Mouse (Mus musculus): ENCODE results near the gene Nrg4. TPM values are rescaled to one million over a fixed set of nuclear protein-coding genes. Genes with fewer than 3 reads are reported as not detected.

The Nrg4 gene
- total RNA-seq, 2 experiments from 2014 or later: 0.59 to 1.0 TPM

GRCm38 (mm10) chr9:55216078-55216477, 110.6 kb downstream of the Nrg4 start:
- no peak for DNase-seq
- no peak overlapping the region for H3K4me3 ChIP-seq
- intact Hi-C loops (cut with DNase I): no loop called here
- TF ChIP-seq CTCF (IDR thresholded peaks at IDR 0.05): no peak
- no peak overlapping the region; the same call in 1 of the 2 replicates for H3K27ac ChIP-seq

GRCm38 (mm10) chr9:55215648-55216047, 111.0 kb downstream of the Nrg4 start:
- no peak for DNase-seq
- TF ChIP-seq CTCF (IDR thresholded peaks at IDR 0.05): no peak
- intact Hi-C loops (cut with DNase I): no loop called here
- Histone ChIP-seq H3K27ac (no peak overlapping the region; the same call in 1 of the 2 replicates), H3K4me3 (no peak overlapping the region)

GRCm38 (mm10) chr9:55215056-55215455, 111.6 kb downstream of the Nrg4 start:
- DNase-seq: no peak
- Histone ChIP-seq H3K27ac (no peak overlapping the region), H3K4me3 (no peak overlapping the region)
- intact Hi-C loops (cut with DNase I): no loop called here
- TF ChIP-seq CTCF (IDR thresholded peaks at IDR 0.05): no peak

- Histone ChIP-seq H3K4me3 (no peak overlapping the region), H3K27ac (no peak overlapping the region)
- no peak for TF ChIP-seq CTCF (IDR thresholded peaks at IDR 0.05)
- no peak for DNase-seq
- intact Hi-C loops (cut with DNase I): no loop called here
These were observed 113.2 kb downstream of the Nrg4 start for GRCm38 (mm10) chr9:55213396-55213795.

GRCm38 (mm10) chr9:55211611-55212010, 115.0 kb downstream of the Nrg4 start:
- no peak overlapping the region for H3K4me3 ChIP-seq
- TF ChIP-seq CTCF (IDR thresholded peaks at IDR 0.05): no peak
- DNase-seq: no peak
- intact Hi-C loops (cut with DNase I): no loop called here
- H3K27ac ChIP-seq: peak overlapping the region; percentile 16; the same call in 1 of the 2 replicates

- intact Hi-C loops (cut with DNase I): loop anchor here (1.0 kb wide), 1 partner anchor 60 kb away; no protein-coding TSS in a partner anchor
- Histone ChIP-seq H3K27ac (peak within 1 kb of the TSS; percentile 95), H3K4me3 (peak within 1 kb of the TSS; percentile 94)
- peak; percentile 95 for DNase-seq
- peak; percentile 40 for TF ChIP-seq CTCF (IDR thresholded peaks at IDR 0.05)
These were observed 117.7 kb downstream of the Nrg4 start, which contains the start of gene Fbxo22 for GRCm38 (mm10) chr9:55208790-55209481. Gene Fbxo22 (plus strand): TSS chr9:55208925.

- TF ChIP-seq CTCF (IDR thresholded peaks at IDR 0.05): no peak
- H3K27ac ChIP-seq: peak overlapping the region; percentile 95
- intact Hi-C loops (cut with DNase I): loop anchor here (1.0 kb wide), 1 partner anchor 59 kb away; no protein-coding TSS in a partner anchor
- peak overlapping the region; percentile 94 for H3K4me3 ChIP-seq
- DNase-seq: no peak
These were observed 118.2 kb downstream of the Nrg4 start for GRCm38 (mm10) chr9:55208458-55208789.

GRCm38 (mm10) chr9:55199348-55199747, 127.3 kb downstream of the Nrg4 start:
- no peak for DNase-seq
- TF ChIP-seq CTCF (IDR thresholded peaks at IDR 0.05): peak; percentile 24; the same call in 1 of the 2 replicates
- intact Hi-C loops (cut with DNase I): no loop called here
- Histone ChIP-seq H3K27ac (0 out of 2 replicates have a peak overlapping the region, but pooled peaks have one; percentile 0), H3K4me3 (no peak overlapping the region)

GRCm38 (mm10) chr9:55198260-55198659, 128.4 kb downstream of the Nrg4 start:
- intact Hi-C loops (cut with DNase I): no loop called here

GRCm38 (mm10) chr9:55195876-55196275, 130.8 kb downstream of the Nrg4 start:
- no peak for DNase-seq
- intact Hi-C loops (cut with DNase I): no loop called here
- TF ChIP-seq CTCF (IDR thresholded peaks at IDR 0.05): no peak
- no peak overlapping the region for H3K4me3 ChIP-seq
- no peak overlapping the region for H3K27ac ChIP-seq

More at GRCm38 (mm10) chr9:55198260-55198659, 128.4 kb downstream of the Nrg4 start:
- no peak overlapping the region for H3K27ac ChIP-seq
- TF ChIP-seq CTCF (IDR thresholded peaks at IDR 0.05): no peak
- DNase-seq: no peak
- no peak overlapping the region for H3K4me3 ChIP-seq

GRCm38 (mm10) chr9:55174235-55174634, 152.4 kb downstream of the Nrg4 start:
- Histone ChIP-seq H3K4me3 (no peak overlapping the region), H3K27ac (no peak overlapping the region)
- no peak for DNase-seq
- no peak for TF ChIP-seq CTCF (IDR thresholded peaks at IDR 0.05)
- intact Hi-C loops (cut with DNase I): no loop called here

- Histone ChIP-seq H3K4me3 (no peak overlapping the region), H3K27ac (no peak overlapping the region; the same call in 1 of the 2 replicates)
- intact Hi-C loops (cut with DNase I): no loop called here
- no peak for DNase-seq
- no peak for TF ChIP-seq CTCF (IDR thresholded peaks at IDR 0.05)
These were observed 154.4 kb downstream of the Nrg4 start for GRCm38 (mm10) chr9:55172195-55172685.

- peak overlapping the region; percentile 24; the same call in 1 of the 2 replicates for H3K27ac ChIP-seq
- intact Hi-C loops (cut with DNase I): no loop called here
- TF ChIP-seq CTCF (IDR thresholded peaks at IDR 0.05): no peak
These were observed 155.8 kb downstream of the Nrg4 start for GRCm38 (mm10) chr9:55170655-55171412.

More at GRCm38 (mm10) chr9:55170655-55171412, 155.8 kb downstream of the Nrg4 start:
- H3K4me3 ChIP-seq: no peak overlapping the region
- DNase-seq: no peak

Other genes with a start within 250 kb of the Nrg4 start
- 10 to 100 TPM; 31.9 to 41.0 TPM for gene Ube2q2, start 178.0 kb downstream of the Nrg4 start, total RNA-seq (2021)
- 10 to 100 TPM; 19.5 to 22.0 TPM for gene Fbxo22, start 117.9 kb downstream of the Nrg4 start, total RNA-seq (2021)
- 1 to 10 TPM in 1 of 2 experiments, under 1 TPM in 1; 0.84 to 3.6 TPM for gene Tmem266, start 69 bp upstream of the Nrg4 start, total RNA-seq (2021)
- gene Etfa, start 185.4 kb upstream of the Nrg4 start, total RNA-seq (2021): 100 to 1,000 TPM; 217 to 370 TPM
- not detected for gene Isl2, start 211.8 kb upstream of the Nrg4 start, total RNA-seq (2021)

Data from gastrocnemius, adult 2 months (tissue).